Mouse (Mus musculus) liver, embryonic 12.5 days (tissue): ENCODE data around the gene Eci2. TPM values are rescaled to one million over a fixed set of nuclear protein-coding genes. Genes with fewer than 3 reads are reported as not detected.
A peak's percentile ranks its signal among the peaks of the same experiment; 100 is the strongest.
"Not testable (repeated sequence)": the region's sequence is repeated elsewhere in the genome, so short reads cannot be mapped to it uniquely, and the experiment has no call there.

ENCODE experiments used
- ATAC-seq: fragments of 200-750 bp; cut with Nextera tagmentation; 2 replicates; pipeline ENCODE4 v1.8.0; 2017; ENCODE audit warnings: moderate number of reproducible peaks, mild to moderate bottlenecking, moderate library complexity
- H3K27ac ChIP-seq: fragments of 300-500 bp; sonication (generic); 2 replicates; pipeline ENCODE4 v1.5.1; 2016; ENCODE audit warnings: mild to moderate bottlenecking
- H3K27me3 ChIP-seq: fragments of 300-500 bp; sonication (generic); replicated peaks from 2 replicates; pipeline ENCODE4 v1.6.1; 2016; ENCODE audit warnings: mild to moderate bottlenecking, moderate library complexity
- H3K36me3 ChIP-seq: fragments of 300-500 bp; sonication (generic); 2 replicates; pipeline ENCODE4 v1.6.1; 2016; ENCODE audit warnings: mild to moderate bottlenecking, moderate library complexity
- H3K4me1 ChIP-seq: fragments of 300-500 bp; sonication (generic); 2 replicates; pipeline ENCODE4 v1.6.1; 2016
- H3K4me2 ChIP-seq: fragments of 300-500 bp; sonication (generic); 2 replicates; pipeline ENCODE4 v1.6.1; 2016; ENCODE audit warnings: mild to moderate bottlenecking, moderate library complexity
- H3K4me3 ChIP-seq: fragments of 300-500 bp; sonication (generic); 2 replicates; pipeline ENCODE4 v1.5.1; 2016; ENCODE audit warnings: mild to moderate bottlenecking, moderate library complexity
- H3K9ac ChIP-seq: fragments of 300-500 bp; sonication (generic); 2 replicates; pipeline ENCODE4 v1.6.1; 2016; ENCODE audit warnings: mild to moderate bottlenecking, moderate library complexity
- H3K9me3 ChIP-seq: fragments of 300-500 bp; sonication (generic); replicated peaks from 2 replicates; pipeline ENCODE4 v1.6.1; 2016; ENCODE audit warnings: mild to moderate bottlenecking, moderate library complexity
- WGBS: fragments of 180-500 bp; shearing (Covaris S2); methylation state at CpG from one replicate; pipeline ENCODE4 v1.1.7; 2016; ENCODE audit not compliant: insufficient replicate concordance; 5-methylcytosine and 5-hydroxymethylcytosine counted together
- polyA plus RNA-seq: library from polyadenylated mRNA; unstranded; fragments of >200 nt; fragmentation: Nextera tagmentation; extraction: Ambion mirVana; gene quantifications from 2 replicates; pipeline ENCODE4 v1.2.1, GENCODE M21; 2016

Gene Eci2
- polyA plus RNA-seq, 1 experiment from 2014 or later = 54.9 TPM

- no peaks in the 10 kb centered on the region for H3K36me3 ChIP-seq
- no peak overlapping the region for H3K27ac ChIP-seq
- ATAC-seq = no peak
- H3K4me2 ChIP-seq = no peak overlapping the region
- H3K9me3 ChIP-seq = no peaks in the 10 kb centered on the region
- H3K27me3 ChIP-seq = no peaks in the 10 kb centered on the region
- no peak overlapping the region for H3K4me3 ChIP-seq
- no peaks in the 10 kb centered on the region for H3K4me1 ChIP-seq
- WGBS = 62% methylated on average over 4 of the region's 4 CpGs
- no peak overlapping the region for H3K9ac ChIP-seq
These were observed 70.0 kb downstream of the Eci2 start for GRCm38 (mm10) chr13:34956901-34957300.

GRCm38 (mm10) chr13:34951437-34951836, 75.5 kb downstream of the Eci2 start:
- H3K27ac ChIP-seq, H3K36me3 ChIP-seq, H3K9me3 ChIP-seq, H3K4me2 ChIP-seq, H3K4me3 ChIP-seq, H3K9ac ChIP-seq, H3K27me3 ChIP-seq, H3K4me1 ChIP-seq: not testable (repeated sequence)
- ATAC-seq = peak; percentile 67
- whole genome bisulfite sequencing = 39% methylated on average over 2 of the region's 2 CpGs

- no peaks in the 10 kb centered on the region for H3K4me1 ChIP-seq
- no peak for ATAC-seq
- no peak overlapping the region for H3K4me2 ChIP-seq
- H3K4me3 ChIP-seq = no peak overlapping the region
- H3K27me3 ChIP-seq = no peaks in the 10 kb centered on the region
- H3K36me3 ChIP-seq = no peaks in the 10 kb centered on the region
- H3K9me3 ChIP-seq = no peaks in the 10 kb centered on the region
- H3K27ac ChIP-seq = no peak overlapping the region
- H3K9ac ChIP-seq = no peak overlapping the region
These were observed 84.5 kb downstream of the Eci2 start for GRCm38 (mm10) chr13:34942370-34942769.

- no peak overlapping the region for H3K9ac ChIP-seq
- no peaks in the 10 kb centered on the region for H3K36me3 ChIP-seq
- no peak overlapping the region for H3K27ac ChIP-seq
- 0 out of 2 replicates have a peak, but pooled peaks cover 5% of the 10 kb centered on the region for H3K27me3 ChIP-seq
- H3K4me1 ChIP-seq = no peaks in the 10 kb centered on the region
- no peak overlapping the region for H3K4me3 ChIP-seq
- 68% methylated on average over 10 of the region's 10 CpGs for WGBS
- no peak overlapping the region for H3K4me2 ChIP-seq
- ATAC-seq = no peak
- H3K9me3 ChIP-seq = no peaks in the 10 kb centered on the region
These were observed 91.8 kb downstream of the Eci2 start for GRCm38 (mm10) chr13:34934931-34935644.

Other genes starting within 250 kb of the Eci2 start
- gene Prpf4b, start 151.8 kb downstream of the Eci2 start, polyA plus RNA-seq = 55.8 and 57.2 TPM in 2 replicates
- 0.51 and 0.66 TPM in 2 replicates for gene Fam217a, start 102.8 kb downstream of the Eci2 start, polyA plus RNA-seq
- not detected in 2 replicates for gene 4933417A18Rik, start 102.7 kb downstream of the Eci2 start, polyA plus RNA-seq
- 0.17 TPM in 1 of 2 replicates, not detected in the other for gene Eci3, start 63.3 kb downstream of the Eci2 start, polyA plus RNA-seq